Mouse (Mus musculus): ENCODE results near the gene Mpnd.

DNA sequence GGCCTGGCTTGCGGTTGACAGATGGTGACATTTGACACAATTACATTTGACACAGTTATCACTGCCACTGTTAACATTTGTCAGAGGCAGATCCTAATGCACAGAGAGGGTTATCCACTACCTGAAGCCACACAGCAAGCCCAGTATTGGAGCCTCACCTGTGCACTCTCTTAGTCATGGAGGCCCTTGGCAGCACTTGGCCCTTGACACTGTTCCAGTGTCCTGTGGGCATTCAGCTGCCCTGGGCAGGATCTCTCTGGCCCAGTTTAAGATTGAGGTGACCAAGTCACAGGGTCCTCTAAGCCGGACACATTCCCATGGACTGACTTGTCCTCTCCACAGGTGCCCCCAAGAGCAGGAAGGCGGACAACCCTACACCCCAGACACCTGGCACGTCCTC is 38.3 kb upstream of the Mpnd start:
- no peak for TF ChIP-seq CTCF (IDR thresholded peaks at IDR 0.05; ENCODE audit: borderline replicate concordance, control insufficient read depth, extremely low read depth, insufficient read depth, low read length, poor library complexity)
- no peak for TF ChIP-seq POLR2A (IDR thresholded peaks at IDR 0.05; ENCODE audit: control insufficient read depth, extremely low read depth, insufficient read depth, low read length, poor library complexity)

Data from thymus, adult 2 months (tissue).